Mouse (Mus musculus) urinary bladder, postnatal 36 days (tissue): Measurements from ENCODE around the gene Eef1g.
"Not testable (repeated sequence)": the region's sequence is repeated elsewhere in the genome, so short reads cannot be mapped to it uniquely, and the experiment has no call there.

Experiments
- DNase-seq, 2 experiments: peaks; one replicate each; pipeline ENCODE4 v3.0.0; 2022; ENCODE audit warnings: low spot score in 2 of 2, mixed read lengths in 1 of 2

Gene Eef1g

GRCm38 (mm10) chr19:8945251-8945650 is 21.6 kb upstream of the Eef1g start:
- DNase-seq: no peak

GRCm38 (mm10) chr19:8946929-8947328 is 19.9 kb upstream of the Eef1g start:
- DNase-seq: no peak

- DNase-seq: no peak
Measured at GRCm38 (mm10) chr19:8950190-8950589, 16.7 kb upstream of the Eef1g start.

GRCm38 (mm10) chr19:8952241-8952640 is 14.6 kb upstream of the Eef1g start:
- DNase-seq: no peak

GRCm38 (mm10) chr19:8953135-8954039 is 13.5 kb upstream of the Eef1g start, which contains the start of gene Tut1:
Gene Tut1, plus strand, starts transcription at chr19:8953847.
- DNase-seq: peak; percentile 91 to 92

DNA sequence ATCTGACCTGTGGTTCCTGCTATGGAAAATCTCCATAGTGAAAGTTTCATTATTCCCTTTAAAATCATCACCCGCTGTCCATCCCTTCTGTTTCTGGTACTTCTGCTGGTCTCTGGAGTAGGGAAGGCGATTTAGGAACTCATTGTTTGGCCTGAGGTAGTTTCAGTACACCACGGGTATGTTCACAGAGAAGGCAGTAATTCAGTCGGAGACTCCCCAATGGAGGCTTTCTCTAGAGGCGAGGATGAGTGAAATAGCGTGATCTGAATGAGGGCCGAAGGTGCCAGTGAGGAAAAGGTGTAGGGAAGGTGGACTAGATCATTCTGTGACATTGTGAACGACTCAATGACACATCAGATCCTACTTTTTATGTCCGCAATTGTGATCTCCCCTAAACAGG is 12.7 kb upstream of the Eef1g start:
- DNase-seq: no peak

DNA sequence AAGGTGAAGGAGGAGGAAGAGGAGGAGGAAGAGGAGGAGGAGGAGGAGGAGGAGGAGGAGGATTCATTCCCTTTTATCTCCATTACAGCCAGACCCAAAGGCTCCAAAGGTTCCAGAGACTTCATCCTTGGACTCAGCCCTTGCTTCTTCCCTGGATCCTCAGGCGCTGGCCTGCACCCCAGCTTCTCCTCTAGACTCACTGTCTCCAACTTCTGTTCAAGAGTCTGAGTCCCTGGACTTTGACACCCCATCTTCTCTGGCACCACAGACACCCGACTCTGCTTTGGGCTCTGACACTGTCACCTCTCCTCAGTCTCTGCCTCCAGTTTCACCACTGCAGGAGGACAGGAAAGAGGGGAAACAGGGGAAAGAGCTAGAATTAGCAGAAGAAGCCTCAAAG is 4.6 kb upstream of the Eef1g start:
- DNase-seq: no peak

DNA sequence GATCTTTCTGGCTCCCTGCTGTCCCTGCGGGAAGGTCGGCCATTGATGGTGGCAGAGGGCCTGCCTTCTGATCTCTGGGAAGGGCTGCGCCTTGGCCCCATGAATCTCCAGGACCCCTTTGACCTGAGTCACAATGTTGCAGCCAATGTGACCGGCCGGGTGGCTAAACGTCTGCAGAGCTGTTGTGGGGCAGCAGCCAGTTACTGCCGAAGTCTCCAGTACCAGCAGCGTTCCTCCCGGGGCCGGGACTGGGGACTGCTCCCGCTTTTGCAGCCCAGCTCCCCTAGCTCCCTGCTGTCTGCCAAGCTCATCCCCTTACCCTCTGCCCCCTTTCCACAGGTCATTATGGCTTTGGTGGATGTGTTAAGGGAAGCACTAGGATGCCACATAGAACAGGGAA is 1.8 kb upstream of the Eef1g start:
- no peak for DNase-seq

DNA sequence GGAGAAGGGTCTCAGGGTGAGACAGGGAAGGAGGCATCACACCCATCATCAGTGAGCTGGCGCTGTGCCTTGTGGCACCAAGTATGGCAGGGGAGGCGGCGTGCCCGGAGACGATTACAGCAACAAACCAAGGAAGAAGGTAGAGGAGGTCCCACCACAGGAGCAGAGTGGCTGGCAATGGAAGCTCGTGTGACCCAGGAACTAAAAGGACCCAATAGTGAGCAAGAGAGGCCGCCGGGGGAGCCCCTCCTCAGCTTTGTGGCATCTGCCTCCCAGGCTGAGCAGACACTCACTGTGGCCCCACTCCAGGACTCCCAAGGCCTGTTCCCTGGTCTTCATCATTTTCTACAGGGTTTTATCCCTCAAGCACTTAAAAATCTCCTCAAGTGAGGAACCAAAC is 1.1 kb upstream of the Eef1g start:
- no peak for DNase-seq

- DNase-seq: no peak
Measured at GRCm38 (mm10) chr19:8966198-8966589, 647 bp upstream of the Eef1g start.

DNA sequence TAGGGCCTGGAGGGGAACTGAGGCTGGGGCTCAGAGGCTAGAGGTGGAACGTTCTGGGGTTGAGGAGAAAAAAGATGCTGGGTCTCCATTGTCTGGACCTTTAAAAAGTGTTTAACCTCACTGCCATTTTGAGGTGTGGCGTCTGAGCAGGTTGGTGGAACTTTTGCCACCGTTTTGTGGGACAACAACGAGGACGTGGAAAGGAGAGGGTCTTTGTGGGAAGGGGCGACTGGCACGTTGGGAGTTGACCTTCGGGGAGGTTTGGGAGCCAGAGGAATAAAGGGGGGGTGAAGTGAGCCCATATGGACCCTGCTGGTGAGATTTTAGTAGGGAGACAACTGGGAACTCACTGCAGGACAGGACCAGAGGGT is 517 bp downstream of the Eef1g start:
- no peak for DNase-seq

DNA sequence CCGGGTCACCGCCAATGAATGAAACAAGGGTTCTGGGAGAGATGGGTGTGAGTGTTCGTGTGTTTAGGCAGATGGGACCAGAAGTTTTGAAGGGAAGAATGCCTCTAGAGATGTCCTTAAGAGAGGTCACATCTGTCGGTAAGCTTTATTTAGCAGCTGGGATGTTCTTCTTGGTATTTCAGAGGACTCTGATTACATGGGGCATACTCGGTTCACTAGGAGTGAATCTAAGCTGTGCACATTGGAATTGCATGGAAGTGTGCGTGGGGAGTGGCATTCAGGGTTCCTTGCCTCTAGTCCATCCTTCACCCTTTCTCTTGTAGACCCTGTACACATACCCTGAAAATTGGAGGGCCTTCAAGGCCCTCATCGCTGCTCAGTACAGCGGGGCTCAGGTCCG is 1.1 kb downstream of the Eef1g start:
- no peak for DNase-seq

- not testable (repeated sequence) for DNase-seq
Measured at GRCm38 (mm10) chr19:8972491-8972890, 5.7 kb downstream of the Eef1g start.

DNA sequence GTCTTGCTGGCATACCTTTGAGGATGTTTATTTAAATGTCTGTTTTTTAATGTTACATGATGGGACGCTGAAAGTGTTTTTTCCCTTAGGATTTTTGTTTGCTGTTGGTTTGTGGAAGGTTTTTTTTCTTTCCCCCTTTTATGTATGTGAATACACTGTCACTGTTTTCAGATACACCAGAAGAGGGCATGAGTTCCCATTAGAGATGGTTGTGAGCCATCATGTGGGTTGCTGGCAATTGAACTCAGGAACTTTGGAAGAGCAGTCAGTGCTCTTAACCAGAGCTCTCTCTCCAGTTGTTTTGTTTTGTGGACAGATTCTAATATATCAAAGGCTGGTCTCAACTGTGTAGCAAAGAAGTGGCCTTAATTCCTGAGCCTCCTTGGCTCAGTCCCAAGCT is 7.8 kb downstream of the Eef1g start:
- DNase-seq: no peak

- no peak for DNase-seq
Measured at GRCm38 (mm10) chr19:8975491-8975890, 8.7 kb downstream of the Eef1g start.

DNA sequence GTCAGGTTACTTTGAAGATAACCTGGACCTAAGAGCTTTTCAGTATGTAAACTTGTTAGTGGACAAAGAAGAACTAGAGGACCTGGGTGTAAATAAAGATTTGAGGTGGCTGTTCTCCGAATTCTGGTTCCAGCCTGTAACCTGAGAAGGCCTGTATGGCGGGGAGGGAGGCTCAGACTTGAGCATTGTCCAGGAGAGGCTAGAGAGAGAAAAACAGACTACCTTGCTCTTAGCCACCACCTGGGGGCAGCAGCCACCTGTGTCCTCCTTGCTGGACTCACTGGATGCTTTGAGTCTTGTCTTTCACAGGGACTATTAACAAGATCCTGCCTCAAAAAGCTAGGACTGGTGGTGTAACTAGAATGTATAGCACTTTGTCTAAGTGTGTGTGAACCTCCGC is 9.7 kb downstream of the Eef1g start:
- DNase-seq: peak in 1 of 2 experiments; percentile 61

GRCm38 (mm10) chr19:8980771-8981170 is 13.9 kb downstream of the Eef1g start:
- DNase-seq: peak in 1 of 2 experiments; percentile 37

GRCm38 (mm10) chr19:8981450-8982168 is 14.8 kb downstream of the Eef1g start:
- DNase-seq: no peak

GRCm38 (mm10) chr19:8982303-8983149 is 15.7 kb downstream of the Eef1g start:
- no peak for DNase-seq

DNA sequence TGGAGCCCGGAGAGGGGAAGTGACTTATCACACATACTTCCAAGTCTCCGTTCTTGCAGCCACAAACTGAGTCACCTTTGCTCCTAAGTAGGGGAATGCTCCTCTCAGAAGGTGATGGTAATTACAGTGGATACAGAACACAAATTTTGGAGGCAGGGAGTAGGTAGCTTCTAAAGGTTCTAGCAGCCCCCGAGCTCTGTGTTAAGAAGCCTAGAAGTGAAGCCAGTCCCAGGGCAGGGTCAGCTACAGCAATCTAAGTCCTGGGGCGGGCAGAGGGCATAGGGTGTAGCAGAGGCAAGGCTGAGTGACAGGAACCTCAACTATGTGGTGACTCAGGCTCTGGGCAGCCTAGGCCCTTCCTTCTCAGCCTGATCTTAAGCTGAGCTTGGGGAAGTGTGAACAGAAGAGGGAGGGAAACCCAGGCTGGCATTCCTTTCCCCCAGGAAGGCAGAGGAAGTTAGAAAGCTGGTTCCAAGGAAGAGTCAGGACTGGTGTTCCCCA is 16.4 kb downstream of the Eef1g start:
- DNase-seq: peak; percentile 57 to 58

GRCm38 (mm10) chr19:8984255-8984868 is 17.5 kb downstream of the Eef1g start:
- peak in 1 of 2 experiments; percentile 70 for DNase-seq
